Mouse (Mus musculus) spleen, adult 18-20 months (tissue): ENCODE measurements at regions not wholly inside any gene's neighbourhood (a gene's known extent, or its start where the extent isn't known, plus 50 kb on each side); places are given as distances from the start of the nearest gene placed in this dataset.

ENCODE experiments used
- DNase-seq, 2 experiments: peaks; one replicate each; pipeline ENCODE4 v3.0.0; 2022; ENCODE audit warnings: mixed read lengths in 2 of 2

GRCm38 (mm10) chr17:45928013-45928412 lies 104.2 kb downstream of the Vegfa start:
- DNase-seq, result no peak

DNA sequence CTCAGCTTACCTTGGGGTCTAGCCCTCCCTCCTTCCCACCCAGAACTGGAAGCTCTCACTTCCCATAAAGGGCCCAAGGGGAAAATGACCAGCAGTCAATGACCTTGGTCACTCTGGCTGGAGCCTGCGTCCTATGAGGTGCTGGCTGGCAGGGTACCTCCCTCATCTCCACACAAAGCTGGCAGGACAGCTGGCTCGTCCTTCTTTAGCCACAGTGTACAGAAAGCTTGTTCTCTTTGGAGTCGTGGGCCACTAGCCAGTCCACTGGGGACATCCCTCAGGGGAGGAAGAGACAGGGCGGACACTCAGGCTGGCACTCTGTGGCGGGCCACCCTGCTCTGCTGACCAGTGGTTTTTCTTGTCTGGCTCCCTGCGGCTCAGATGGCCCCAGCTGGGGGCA lies 106.3 kb downstream of the Vegfa start:
- no peak for DNase-seq

DNA sequence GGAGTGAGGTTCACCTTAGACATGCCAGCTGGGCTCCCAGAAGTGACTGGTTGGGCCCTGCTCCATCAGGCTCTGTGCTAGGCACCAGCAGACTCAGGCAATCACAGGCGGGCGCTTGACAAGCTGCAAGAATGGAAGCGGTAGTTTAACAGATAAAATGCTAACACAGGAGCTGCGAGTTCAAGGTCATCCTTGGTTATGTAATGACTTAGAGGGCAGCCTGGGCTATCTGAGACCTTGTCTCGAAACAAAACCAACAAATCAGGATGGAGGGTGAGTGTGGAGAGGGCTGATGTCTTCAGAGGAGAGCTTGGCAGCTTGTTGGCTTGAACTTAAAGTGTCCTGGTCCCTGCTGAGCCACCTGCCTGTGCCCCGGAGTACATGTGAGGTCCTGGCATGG lies 107.6 kb downstream of the Vegfa start:
- DNase-seq, result no peak

DNA sequence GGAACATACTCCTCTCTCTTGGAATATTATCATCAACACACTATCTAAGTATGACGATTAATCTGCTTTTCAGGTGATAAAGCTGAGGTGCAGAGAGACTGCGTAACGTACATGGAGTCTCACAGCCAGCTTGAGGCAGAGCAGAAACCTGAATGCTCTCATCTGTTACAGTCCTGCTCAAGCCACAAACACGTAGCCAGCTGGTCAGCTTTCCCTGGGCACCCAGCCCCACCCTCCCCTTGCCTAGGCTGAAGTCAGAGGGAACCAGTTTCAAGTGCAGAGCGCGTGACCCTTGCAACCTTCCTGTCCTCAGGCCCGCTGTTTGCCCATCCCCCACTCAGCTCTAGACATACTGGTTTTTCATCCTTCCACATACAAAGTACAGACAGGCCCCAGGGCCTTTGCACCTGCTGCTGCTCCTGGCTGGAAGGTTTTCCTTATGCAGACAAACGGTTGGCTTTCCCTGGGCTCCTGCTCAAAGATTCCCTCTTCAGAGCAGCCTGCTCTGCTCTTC lies 108.9 kb downstream of the Vegfa start:
- no peak for DNase-seq

GRCm38 (mm10) chr17:45917647-45918046 lies 114.5 kb downstream of the Vegfa start:
- DNase-seq, result no peak

- DNase-seq, result no peak
These were observed 115.2 kb downstream of the Vegfa start for GRCm38 (mm10) chr17:45916937-45917336.

DNA sequence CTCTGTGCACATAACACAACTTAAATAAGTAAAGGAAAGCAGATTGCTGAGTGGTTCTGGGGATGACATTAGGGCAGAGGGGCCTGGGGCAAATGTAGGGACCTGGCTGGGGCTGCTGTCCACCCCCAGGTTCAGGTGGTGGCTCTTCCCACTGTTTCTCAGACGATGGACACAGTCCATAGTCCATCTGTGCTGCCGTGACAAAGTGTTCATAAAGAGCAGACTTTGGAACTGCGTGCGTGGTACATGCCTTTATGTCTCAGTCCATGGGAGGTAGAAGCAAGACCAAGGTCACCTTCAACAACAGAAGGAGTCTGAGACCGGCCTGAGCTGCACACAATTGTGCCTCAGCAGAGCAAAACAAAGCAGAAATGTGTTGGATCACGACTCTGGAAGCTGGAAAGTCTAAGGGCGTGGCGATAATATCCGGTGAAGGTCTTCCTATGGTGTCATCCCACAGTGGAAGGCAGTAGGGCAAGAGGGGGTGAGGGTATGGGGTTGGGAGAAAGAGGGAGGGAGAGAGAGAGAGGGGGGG lies 117.4 kb downstream of the Vegfa start:
- no peak for DNase-seq

- no peak for DNase-seq
These were observed 117.9 kb downstream of the Vegfa start for GRCm38 (mm10) chr17:45914237-45914636.

- DNase-seq, result no peak
These were observed 118.5 kb downstream of the Vegfa start for GRCm38 (mm10) chr17:45913671-45914070.

DNA sequence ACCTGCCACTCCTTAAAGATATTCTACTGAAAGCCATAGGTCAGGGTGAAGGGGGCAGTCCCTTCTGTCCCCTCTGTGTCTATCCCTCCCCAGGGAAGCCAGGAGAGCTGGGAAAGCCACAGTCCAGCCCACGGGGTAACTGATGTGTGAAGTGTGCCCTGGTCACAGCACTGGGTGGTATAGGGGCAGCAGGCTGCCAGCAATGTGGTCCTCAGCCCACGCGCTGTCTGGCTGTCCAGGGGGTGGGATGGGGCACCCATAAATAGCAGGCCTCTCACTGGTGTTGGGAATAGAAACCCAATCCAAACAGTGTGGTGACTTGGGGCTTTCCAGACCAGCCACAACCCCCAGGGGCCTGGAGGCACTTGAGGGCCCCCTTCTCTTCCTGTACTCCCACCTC lies 120.0 kb downstream of the Vegfa start:
- DNase-seq, result no peak

DNA sequence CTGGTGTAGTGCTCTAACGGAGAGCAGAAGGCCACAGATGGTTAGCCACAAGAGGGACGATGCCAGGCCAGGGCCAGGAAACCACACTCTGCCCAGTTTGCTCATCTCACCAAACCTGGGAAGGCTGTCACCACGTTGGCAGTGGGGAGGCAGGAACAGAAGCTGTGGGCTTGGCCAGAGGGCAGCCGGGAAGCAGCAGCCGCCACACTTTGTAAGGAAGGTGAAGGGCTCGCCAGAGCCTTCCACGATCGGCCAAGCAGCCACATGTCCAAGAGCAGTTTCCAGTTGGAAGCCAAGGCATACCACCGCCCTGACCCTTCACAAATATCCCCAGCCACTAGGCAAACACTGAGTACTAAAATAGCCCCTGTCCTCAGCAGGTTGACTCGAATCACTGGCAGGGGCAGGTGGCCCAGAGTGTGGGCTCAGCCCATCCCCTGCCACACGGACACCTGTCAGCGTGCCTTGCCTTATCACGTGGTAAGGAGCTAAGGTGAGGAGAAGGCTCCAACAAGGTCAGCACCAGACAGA lies 120.9 kb downstream of the Vegfa start:
- DNase-seq, result no peak

DNA sequence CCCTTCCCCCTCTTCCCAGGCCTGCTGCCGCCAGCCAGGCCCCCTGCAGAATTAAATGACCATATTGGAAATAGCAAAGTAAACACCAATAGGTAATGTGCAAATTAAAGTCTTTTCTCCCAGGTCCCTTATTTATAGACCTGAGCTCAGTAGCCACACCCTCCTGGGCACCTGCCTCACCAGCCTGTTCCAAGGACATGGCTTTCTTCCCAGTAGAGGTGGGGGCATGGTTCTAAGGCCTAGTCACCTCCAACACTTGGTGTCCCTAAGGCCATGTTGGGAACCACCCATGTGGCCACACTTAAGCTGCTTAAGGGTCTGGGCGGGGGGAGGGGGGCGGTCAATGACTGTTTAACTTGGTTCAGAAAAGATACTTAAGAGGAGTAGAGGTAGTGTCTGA lies 121.9 kb downstream of the Vegfa start:
- DNase-seq, result no peak

- no peak for DNase-seq
These were observed 124.6 kb downstream of the Vegfa start for GRCm38 (mm10) chr17:45907587-45907986.

GRCm38 (mm10) chr17:45905596-45905995 lies 126.6 kb downstream of the Vegfa start:
- no peak for DNase-seq

GRCm38 (mm10) chr17:45904251-45904650 lies 127.9 kb downstream of the Vegfa start:
- no peak for DNase-seq

GRCm38 (mm10) chr17:45903294-45903693 lies 128.9 kb downstream of the Vegfa start:
- no peak for DNase-seq

- no peak for DNase-seq
These were observed 129.5 kb downstream of the Vegfa start for GRCm38 (mm10) chr17:45902668-45903067.

DNA sequence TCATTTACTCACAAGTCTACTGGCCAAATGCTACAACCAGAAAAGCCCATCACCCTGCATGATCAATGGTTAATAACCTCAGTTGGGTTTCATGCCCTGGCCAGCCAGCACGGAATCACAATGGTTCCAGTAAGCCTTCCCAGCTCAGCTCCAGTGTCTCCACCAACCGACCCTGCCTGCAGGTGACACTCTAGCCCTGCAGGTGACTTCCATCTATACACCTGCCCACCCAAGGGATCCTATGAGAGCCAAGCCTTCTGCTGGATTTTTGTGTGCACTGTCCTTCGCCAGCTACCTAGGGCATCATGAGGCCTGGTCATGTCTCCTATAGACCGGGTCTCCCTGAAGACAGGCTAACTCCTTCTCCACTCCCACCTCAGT lies 135.3 kb downstream of the Vegfa start:
- DNase-seq, result no peak

DNA sequence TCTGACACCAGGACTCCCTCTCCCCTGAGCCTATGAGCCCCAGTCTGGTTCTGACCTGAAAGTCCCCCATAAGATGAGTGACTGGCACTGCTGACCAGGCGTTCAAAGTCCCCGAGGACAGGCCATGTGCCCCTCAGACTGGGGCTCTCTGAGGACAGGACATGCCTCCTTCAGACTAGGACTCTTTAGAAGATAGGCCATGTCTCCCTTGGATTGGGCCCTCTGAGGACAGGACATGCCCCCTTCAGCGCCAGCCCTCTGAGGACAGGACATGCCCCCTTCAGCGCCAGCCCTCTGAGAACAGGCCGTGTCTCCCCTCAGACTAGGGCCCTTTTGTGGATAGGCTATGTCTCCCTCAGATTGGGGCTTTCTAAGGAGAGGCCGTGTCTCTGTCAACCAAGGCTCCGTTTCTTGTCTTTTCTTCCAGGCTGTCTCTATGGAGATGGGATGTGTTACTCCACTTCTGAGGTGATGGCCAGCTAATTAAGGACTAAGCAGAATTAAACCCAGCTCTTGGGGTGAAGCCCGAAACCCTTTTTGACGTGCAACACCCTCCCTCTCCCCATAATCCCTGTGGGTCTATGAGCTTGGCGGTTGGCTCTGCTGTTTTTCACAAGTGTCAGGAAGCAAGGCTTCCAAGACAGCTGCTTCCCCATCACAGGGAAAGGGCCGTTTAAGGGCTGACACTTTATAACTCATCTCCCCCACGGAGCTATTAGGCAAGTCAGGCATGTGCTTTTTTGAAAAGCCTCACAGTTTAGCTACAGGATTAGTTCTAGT lies 135.8 kb downstream of the Vegfa start:
- no peak for DNase-seq

- no peak for DNase-seq
These were observed 138.0 kb downstream of the Vegfa start for GRCm38 (mm10) chr17:45894166-45894565.

DNA sequence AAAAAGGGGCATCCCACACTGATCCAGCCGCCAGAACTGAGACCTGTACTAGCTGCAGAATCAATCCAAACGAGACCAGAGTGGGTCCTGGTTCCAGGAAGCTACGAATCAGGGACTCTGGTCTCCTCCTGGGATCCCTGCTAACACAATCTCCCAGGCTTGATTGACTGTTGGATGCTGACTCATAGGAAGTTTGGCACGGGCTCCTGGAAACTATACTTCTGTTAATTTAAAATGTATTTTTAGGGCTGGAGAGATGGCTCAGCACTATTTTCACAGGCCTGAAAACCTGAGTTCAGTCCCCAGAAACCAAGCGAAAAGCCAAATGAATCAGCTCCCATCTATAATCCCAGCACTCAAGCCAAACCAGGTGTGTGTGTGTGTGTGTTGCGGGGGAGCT lies 138.5 kb downstream of the Vegfa start:
- DNase-seq, result no peak

DNA sequence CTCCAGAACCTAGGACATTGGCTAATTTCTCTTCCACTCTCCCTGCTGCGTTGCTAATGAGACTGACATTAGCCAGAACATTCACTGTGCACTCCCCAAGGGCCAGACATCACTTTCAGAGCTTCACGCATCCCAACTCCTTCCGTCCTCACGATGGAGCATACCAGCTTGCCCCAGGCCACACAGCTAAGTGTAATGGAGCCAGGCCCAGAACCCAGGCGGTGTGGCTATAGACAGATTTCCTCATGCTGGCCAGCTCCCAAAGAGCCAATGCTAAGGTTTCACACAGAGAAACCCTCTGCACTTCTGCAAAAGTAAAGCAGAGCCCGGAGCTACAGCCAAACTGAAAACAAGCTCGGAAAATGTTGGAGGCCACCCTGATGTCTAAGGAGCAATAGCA lies 139.1 kb downstream of the Vegfa start:
- no peak for DNase-seq

GRCm38 (mm10) chr17:45889451-45889850 lies 142.7 kb downstream of the Vegfa start:
- no peak for DNase-seq

- no peak for DNase-seq
These were observed 143.1 kb downstream of the Vegfa start for GRCm38 (mm10) chr17:45889051-45889450.
